Mouse (Mus musculus) testis, adult 2 months (tissue): ENCODE measurements around the gene Ddx39. TPM values are rescaled to one million over a fixed set of nuclear protein-coding genes. Genes with fewer than 3 reads are reported as not detected.

Experiments
- H3K27ac ChIP-seq: fragments of 200-500 bp; 2 replicates; pipeline ENCODE4 v1.5.1; 2012; ENCODE audit warnings: low read depth, low read length; ENCODE audit not compliant: control insufficient read depth, insufficient read depth
- H3K27me3 ChIP-seq: fragments of 200-500 bp; 2 replicates; pipeline ENCODE4 v1.6.1; 2012; ENCODE audit warnings: mild to moderate bottlenecking, low read length, moderate library complexity; ENCODE audit not compliant: control insufficient read depth, insufficient read depth
- H3K36me3 ChIP-seq: fragments of 200-500 bp; 2 replicates; pipeline ENCODE4 v1.6.1; 2012; ENCODE audit warnings: mild to moderate bottlenecking, low read length; ENCODE audit not compliant: control insufficient read depth, insufficient read depth
- H3K4me1 ChIP-seq: fragments of 200-500 bp; 2 replicates; pipeline ENCODE4 v1.6.1; 2012; ENCODE audit warnings: low read length; ENCODE audit not compliant: control insufficient read depth, insufficient read depth
- H3K4me3 ChIP-seq: fragments of 200-500 bp; 2 replicates; pipeline ENCODE4 v1.5.1; 2012; ENCODE audit warnings: low read depth, mild to moderate bottlenecking, low read length, moderate library complexity, mixed read lengths; ENCODE audit not compliant: control insufficient read depth
- CTCF ChIP-seq: fragments of 200-500 bp; IDR thresholded peaks from 2 replicates; pipeline ENCODE4 v1.5.1; 2012; ENCODE audit warnings: low read depth, mild to moderate bottlenecking, inconsistent platforms, low read length, moderate library complexity; ENCODE audit not compliant: control insufficient read depth, insufficient read depth, insufficient replicate concordance
- POLR2A ChIP-seq: fragments of 200-500 bp; IDR thresholded peaks from 2 replicates; pipeline ENCODE4 v1.6.1; 2012; ENCODE audit warnings: low read depth, mild to moderate bottlenecking, inconsistent platforms, low read length, moderate library complexity; ENCODE audit not compliant: control insufficient read depth
- polyA plus RNA-seq: library from polyadenylated mRNA; depleted of rRNA; stranded (reverse); fragments of >200 nt; gene quantifications from 2 replicates; pipeline ENCODE4 v1.2.3, GENCODE M21; 2012

Ddx39 gene
- polyA plus RNA-seq, 1 experiment, result 105 TPM

DNA sequence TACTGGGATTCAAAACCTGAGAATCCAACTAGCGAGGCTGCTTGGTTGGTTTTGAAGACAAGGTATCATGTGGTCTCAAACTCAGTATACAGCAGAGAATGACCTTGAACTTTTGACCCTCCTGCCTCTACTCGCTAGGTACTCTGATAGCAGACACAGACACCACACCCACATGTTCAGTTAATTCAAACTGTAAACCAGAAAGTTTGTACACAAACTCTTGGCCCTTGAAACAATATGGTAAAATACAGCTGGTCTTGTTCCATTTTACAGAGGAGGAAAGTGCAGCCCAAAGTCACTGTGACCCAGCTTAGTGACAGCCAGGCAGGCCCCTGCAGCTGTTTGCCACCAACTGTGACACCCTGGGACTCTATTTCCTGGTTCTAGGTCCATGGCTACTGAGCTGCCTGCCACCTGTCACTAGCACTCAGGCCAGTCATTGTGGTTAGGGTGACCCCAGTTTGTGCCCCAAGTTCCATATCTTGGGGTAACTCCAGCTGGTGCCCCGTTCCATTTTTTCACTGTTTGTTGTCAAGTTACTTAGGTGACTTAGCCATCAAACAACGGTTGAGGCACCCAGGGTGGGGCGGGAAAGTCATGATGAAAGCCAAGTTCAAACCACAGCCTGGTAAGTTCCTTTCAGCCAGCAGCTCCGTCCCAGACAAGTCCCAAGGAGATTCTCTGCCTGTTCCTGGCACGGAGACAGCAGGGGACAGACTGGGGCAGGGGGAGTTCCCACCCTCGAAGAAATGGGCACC is 24.9 kb downstream of the Ddx39 start:
- no peak overlapping the region for H3K27ac ChIP-seq
- no peak overlapping the region for H3K4me3 ChIP-seq
- H3K36me3 ChIP-seq, result no peaks in the 10 kb centered on the region
- TF ChIP-seq POLR2A (no peak), CTCF (no peak)
- H3K27me3 ChIP-seq, result no peaks in the 10 kb centered on the region
- peaks cover 23% of the 10 kb centered on the region for H3K4me1 ChIP-seq

DNA sequence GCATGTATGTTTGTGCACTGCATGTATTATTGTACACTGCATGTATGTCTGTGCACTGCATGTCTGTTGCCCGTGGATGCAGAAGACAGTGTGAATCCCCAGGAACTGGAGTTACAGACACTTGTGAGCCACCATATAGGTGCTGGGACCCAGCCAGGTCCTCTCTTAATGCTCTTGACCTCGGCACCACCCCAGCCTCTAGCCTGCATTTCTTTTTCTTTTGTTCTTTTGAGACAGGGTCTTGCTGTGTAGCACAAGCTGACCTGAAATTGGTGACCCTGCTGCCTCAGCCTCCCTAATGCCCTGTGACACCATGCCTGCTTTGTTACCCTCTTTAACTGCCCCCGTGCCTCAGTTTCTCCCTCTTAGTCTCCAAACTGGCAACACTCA is 25.6 kb downstream of the Ddx39 start:
- peaks cover 23% of the 10 kb centered on the region for H3K4me1 ChIP-seq
- no peaks in the 10 kb centered on the region for H3K27me3 ChIP-seq
- peak overlapping the region; percentile 59 for H3K27ac ChIP-seq
- TF ChIP-seq POLR2A, result no peak
- H3K4me3 ChIP-seq, result peak overlapping the region; percentile 87
- H3K36me3 ChIP-seq, result no peaks in the 10 kb centered on the region

DNA sequence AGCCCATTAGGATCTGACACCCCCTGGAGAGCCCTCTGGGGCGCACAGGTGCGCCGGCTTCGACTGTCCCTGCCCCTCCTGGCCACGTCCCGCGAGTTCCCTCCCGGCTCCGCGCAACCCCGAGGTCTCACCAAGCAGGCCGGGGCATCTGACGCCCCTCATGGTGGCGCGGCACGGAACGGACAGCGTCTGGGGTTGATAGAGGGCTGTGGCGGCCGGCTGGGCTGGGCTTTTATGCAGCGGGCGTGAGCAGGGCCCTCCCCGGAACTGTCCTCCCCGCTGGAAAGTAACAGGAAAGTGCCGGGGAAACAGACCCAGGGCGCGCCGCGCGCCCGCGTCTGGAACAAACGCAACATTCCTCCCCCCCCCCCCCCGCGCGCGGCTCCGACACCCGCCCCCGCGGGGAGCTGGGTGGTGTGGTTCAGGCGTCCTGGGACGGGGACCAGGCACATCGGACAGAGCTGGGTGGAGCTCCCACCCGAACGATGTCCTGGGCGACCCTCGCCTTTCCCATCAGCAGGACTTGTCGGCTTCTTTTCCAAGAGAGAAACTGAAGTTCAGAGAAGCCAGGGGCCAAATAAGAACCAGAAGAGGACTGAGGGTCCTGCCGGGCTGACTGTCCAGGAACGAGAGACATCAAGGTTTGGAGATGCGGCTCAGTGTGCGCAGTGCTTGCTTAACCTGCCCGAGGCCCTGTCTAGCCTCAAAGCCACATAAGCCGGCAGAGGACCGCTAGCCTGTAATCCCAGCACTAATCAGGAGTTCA is 26.2 kb downstream of the Ddx39 start, which contains the start of gene Adgre5:
TSS of gene Adgre5 (minus strand) at position 351 of the 766 bp plus-strand sequence.
- Histone ChIP-seq H3K4me3 (peak within 1 kb of the TSS; percentile 87), H3K27me3 (no peaks in the 10 kb centered on the region), H3K27ac (peak within 1 kb of the TSS; percentile 59), H3K36me3 (no peaks in the 10 kb centered on the region), H3K4me1 (peaks cover 23% of the 10 kb centered on the region)
- TF ChIP-seq CTCF, result no peak
- no peak; the same call in 1 of the 2 replicates for TF ChIP-seq POLR2A

DNA sequence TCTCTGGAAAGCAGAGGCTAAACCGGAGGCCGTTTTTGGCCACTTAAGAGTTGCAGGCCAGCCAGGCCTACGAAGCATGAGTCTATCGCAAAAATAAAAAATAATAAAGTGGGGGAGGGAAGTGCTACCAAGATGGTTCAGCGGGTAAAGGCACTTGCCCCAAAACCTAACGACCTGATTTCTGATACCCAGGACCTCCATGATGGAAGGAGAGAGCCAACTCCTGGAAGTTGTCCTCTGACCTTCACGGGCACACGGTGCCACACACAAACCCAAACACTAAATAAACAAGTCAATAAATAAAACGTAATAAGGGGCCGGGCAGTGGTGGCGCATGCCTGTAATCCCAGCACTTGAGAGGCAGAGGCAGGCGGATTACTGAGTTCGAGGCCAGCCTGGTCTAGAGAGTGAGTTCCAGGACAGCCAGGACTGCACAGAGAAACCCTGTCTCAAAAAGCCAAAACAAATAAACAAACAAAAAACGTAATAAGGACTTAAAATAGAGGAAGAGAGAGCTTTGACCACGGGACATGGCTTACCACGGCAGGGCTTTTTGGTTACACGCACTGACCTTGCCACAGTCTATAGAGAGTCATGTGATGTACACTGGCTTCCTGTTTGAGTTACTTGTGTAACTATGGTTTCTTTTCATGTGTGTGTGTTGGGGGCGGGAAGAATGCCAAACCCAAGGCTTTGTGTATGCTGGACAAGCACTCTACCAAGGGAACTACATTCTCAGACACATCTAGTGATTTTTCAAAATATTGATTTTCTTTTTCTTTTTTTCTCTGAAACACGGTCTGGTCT is 27.1 kb downstream of the Ddx39 start:
- no peak overlapping the region; the same call in 1 of the 2 replicates for H3K27ac ChIP-seq
- no peaks in the 10 kb centered on the region for H3K36me3 ChIP-seq
- H3K27me3 ChIP-seq, result no peaks in the 10 kb centered on the region
- H3K4me3 ChIP-seq, result peak overlapping the region; percentile 78
- TF ChIP-seq CTCF (no peak), POLR2A (no peak)
- H3K4me1 ChIP-seq, result peaks cover 23% of the 10 kb centered on the region

DNA sequence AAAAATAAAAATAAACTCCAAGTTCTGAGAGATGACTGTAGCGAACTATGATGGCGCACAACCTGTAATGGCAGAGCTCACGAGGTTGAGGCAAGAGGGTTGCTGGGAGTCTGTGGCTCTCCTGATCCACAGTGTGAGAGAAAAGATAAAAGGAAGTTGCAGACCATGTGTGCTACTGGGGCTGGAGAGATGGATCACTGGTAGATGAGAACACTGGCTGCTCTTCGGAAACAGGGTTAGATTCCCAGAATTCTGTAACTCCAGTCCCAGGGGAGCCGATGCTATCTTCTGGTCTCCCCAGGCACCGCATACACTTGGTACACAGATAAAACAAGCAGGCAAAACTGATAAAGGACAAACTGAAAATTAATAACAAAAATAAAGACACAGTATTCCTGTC is 28.0 kb downstream of the Ddx39 start:
- no peaks in the 10 kb centered on the region for H3K27me3 ChIP-seq

DNA sequence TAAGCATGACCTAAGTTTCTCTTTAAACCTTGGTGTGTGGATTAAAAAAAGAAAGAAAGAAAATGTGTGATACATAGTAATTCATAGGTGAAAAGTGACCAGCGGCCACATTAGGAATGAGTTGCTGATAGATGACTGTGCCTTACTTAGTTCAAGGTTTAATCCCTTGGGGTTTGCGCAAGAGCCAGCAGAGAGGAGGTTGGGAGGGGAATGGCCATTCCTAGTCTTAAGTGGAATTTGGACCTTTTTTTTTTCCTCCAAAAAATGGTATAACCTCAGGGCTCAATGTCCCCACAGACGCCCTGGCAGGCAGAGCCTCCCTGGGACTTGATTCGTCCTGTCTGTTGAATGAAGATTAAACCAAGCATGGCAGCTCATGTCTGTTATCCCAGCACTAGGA is 29.1 kb downstream of the Ddx39 start:
- Histone ChIP-seq H3K27ac (no peak overlapping the region), H3K27me3 (no peaks in the 10 kb centered on the region)
- TF ChIP-seq CTCF (no peak), POLR2A (no peak)

More for the DNA sequence above, 28.0 kb downstream of the Ddx39 start:
- Histone ChIP-seq H3K4me1 (peaks cover 25% of the 10 kb centered on the region), H3K36me3 (no peaks in the 10 kb centered on the region), H3K4me3 (no peak overlapping the region), H3K27ac (no peak overlapping the region)
- TF ChIP-seq POLR2A (no peak), CTCF (no peak)

More for the DNA sequence above, 29.1 kb downstream of the Ddx39 start:
- H3K4me1 ChIP-seq, result peaks cover 25% of the 10 kb centered on the region
- no peaks in the 10 kb centered on the region for H3K36me3 ChIP-seq
- no peak overlapping the region for H3K4me3 ChIP-seq
